Mouse (Mus musculus) brain, embryonic 14.5 days (tissue): ENCODE measurements around the gene Nudt3.

ENCODE experiments used
- CTCF ChIP-seq: fragments of 200-500 bp; IDR thresholded peaks from 2 replicates; pipeline ENCODE4 v1.5.1; 2012; ENCODE audit warnings: inconsistent platforms, mild to moderate bottlenecking, moderate library complexity, borderline replicate concordance; ENCODE audit not compliant: insufficient read depth, insufficient read length; ENCODE audit errors: extremely low read depth
- POLR2A ChIP-seq: fragments of 200-500 bp; IDR thresholded peaks from 2 replicates; pipeline ENCODE4 v1.6.1; 2012; ENCODE audit warnings: mild to moderate bottlenecking, inconsistent platforms, borderline replicate concordance; ENCODE audit not compliant: poor library complexity, insufficient read depth, insufficient read length, severe bottlenecking; ENCODE audit errors: extremely low read depth

DNA sequence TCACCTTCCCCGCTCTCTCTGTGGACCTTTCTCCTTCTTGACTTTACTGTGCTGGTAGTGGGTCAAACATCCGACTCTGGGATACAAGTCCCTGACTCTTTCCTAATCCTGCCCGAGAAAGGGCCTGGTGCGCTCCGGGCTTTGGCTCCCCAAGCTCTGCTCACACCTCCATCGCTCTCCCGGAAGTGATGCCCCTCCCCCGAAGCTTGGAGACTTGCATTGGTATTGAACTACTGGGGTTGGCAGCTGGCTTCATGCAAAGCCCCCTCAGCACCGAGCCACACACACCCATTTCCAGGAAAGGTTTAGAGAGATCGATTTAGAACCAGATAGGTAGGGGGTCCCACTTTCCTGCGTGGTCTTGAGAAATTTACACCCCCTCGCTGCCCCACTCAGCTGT is 77.3 kb downstream of the Nudt3 start:
- no peak for TF ChIP-seq CTCF
- TF ChIP-seq POLR2A, result no peak
